Comparison of ENCODE assay signal across 28 mouse cellular contexts in genomic region chr10:68172906-68173305, GRCm38 (mm10).
"Had no signal": no experiment of that assay in that cellular context is flagged by ENCODE, and none has a peak within 500 bp of the region (broad histone marks: within the 10 kb centered on the region; RNA-seq: fewer than 3 reads in every experiment).

No protein-coding gene starts in this region.

- ATAC-seq: forebrain, embryonic 13.5 days; forebrain, embryonic 14.5 days; forebrain, embryonic 15.5 days; forebrain, embryonic 16.5 days; forebrain, postnatal 0 days had no signal

- H3K4me2 ChIP-seq: embryonic facial prominence, embryonic 12.5 days; embryonic facial prominence, embryonic 13.5 days; embryonic facial prominence, embryonic 15.5 days; forebrain, embryonic 12.5 days; forebrain, embryonic 13.5 days; forebrain, embryonic 15.5 days had no signal

- H3K4me3 ChIP-seq: embryonic facial prominence, embryonic 10.5 days; embryonic facial prominence, embryonic 12.5 days; embryonic facial prominence, embryonic 13.5 days; embryonic facial prominence, embryonic 15.5 days; erythroblast, embryonic 14.5 days; forebrain, embryonic 10.5 days; forebrain, embryonic 12.5 days; forebrain, embryonic 13.5 days; forebrain, embryonic 15.5 days; gastrocnemius, adult 2 months; heart, adult 2 months had no signal

- H3K27me3 ChIP-seq: embryonic facial prominence, embryonic 12.5 days; embryonic facial prominence, embryonic 13.5 days; embryonic facial prominence, embryonic 15.5 days; forebrain, embryonic 12.5 days; forebrain, embryonic 13.5 days; forebrain, embryonic 15.5 days had no signal

- H3K9me3 ChIP-seq: embryonic facial prominence, embryonic 10.5 days; embryonic facial prominence, embryonic 12.5 days; embryonic facial prominence, embryonic 13.5 days; embryonic facial prominence, embryonic 15.5 days; forebrain, embryonic 10.5 days; forebrain, embryonic 12.5 days; forebrain, embryonic 13.5 days; forebrain, embryonic 15.5 days had no signal

- H3K36me3 ChIP-seq: embryonic facial prominence, embryonic 12.5 days; forebrain, embryonic 10.5 days; forebrain, embryonic 12.5 days; forebrain, embryonic 15.5 days had no signal

- H3K9ac ChIP-seq: embryonic facial prominence, embryonic 12.5 days; embryonic facial prominence, embryonic 13.5 days; embryonic facial prominence, embryonic 15.5 days; forebrain, embryonic 12.5 days; forebrain, embryonic 13.5 days; forebrain, embryonic 15.5 days; forebrain, postnatal 0 days had no signal

- H3K4me1 ChIP-seq: forebrain, embryonic 12.5 days had no signal

- DNase-seq: cerebellum, adult 2 months; cerebellum, adult 8-10 months; cerebellum, adult 9-10 months; cerebellum, adult 9-11 months; cerebellum, postnatal 10 days; cerebellum, postnatal 14 days; cerebellum, postnatal 25 days; cerebellum, postnatal 36 days; embryo, embryonic 11 days; forebrain, postnatal 0 days; gastrocnemius, adult 2 months; gastrocnemius, postnatal 10 days; gastrocnemius, postnatal 14 days; gastrocnemius, postnatal 25 days; gastrocnemius, postnatal 36 days; heart, adult 18-20 months; heart, adult 2 months had no signal

- H3K27ac ChIP-seq: embryonic facial prominence, embryonic 10.5 days; embryonic facial prominence, embryonic 12.5 days; embryonic facial prominence, embryonic 13.5 days; embryonic facial prominence, embryonic 15.5 days; forebrain, embryonic 10.5 days; forebrain, embryonic 12.5 days; forebrain, embryonic 13.5 days; forebrain, embryonic 15.5 days; gastrocnemius, adult 2 months; heart, adult 2 months had no signal
